Mouse (Mus musculus): Measurements from ENCODE around the gene Ltk. TPM values are rescaled to one million over a fixed set of nuclear protein-coding genes. Genes with fewer than 3 reads are reported as not detected.

Ltk gene
- total RNA-seq (2021) = 10 to 100 TPM; 13.7 to 14.3 TPM
- long read RNA-seq, experiment 1, partial matches to known transcripts = 3 of 14 reads
- long read RNA-seq, experiment 1, other reads (novel, unspliced or antisense) = 10 of 14 reads
- long read RNA-seq, experiment 2, partial matches to known transcripts = 8 of 22 reads
- long read RNA-seq, experiment 2, other reads (novel, unspliced or antisense) = 13 of 22 reads

DNA sequence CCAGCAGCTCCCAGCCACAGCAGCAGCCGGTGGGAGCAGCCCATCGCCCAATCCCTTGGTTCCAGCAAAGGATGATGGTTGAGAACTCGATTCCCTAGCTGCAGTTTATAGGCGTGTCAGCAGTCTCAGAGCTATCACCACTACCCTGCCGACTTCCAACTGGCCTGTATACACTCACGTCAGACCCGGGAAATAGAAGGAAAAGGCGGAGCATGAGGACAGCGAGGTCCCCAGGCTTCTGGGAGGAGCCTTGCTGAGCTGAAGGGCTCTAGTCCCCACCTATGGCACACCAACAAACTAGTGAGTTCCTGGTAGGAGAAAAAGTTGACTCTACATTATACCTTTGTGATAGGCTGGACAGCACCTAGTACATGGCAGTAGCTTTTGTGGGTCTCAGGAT, at the start of gene Ltk:
Gene Ltk, minus strand, starts transcription at position 181 of the 400 bp plus-strand sequence.
- Histone ChIP-seq H3K27ac (no peak within 1 kb of the TSS), H3K4me3 (no peak within 1 kb of the TSS)
- no peak for DNase-seq (ENCODE audit: low spot score in 2 of 2)
- no peak for TF ChIP-seq CTCF (conservative IDR thresholded peaks at IDR 0.05)

DNA sequence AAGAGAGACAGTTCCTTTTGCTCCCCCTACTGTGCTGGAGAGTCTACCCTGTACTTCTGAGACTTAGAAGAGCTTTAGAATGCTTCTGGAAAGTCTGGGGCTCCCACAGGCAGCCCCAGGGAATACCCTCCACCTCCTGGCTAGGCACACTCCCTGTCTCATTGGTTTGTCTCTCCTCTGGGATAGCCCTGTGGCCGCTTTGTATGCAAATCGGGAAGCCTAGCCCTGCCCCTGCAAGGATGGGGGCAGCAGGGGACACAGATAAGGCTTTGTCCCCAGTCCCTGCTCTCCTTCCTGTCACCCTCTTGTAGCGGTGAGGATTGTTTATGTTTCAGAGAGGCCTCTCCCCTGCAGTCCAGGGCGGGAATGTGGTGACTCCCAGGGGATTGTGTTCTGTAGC, 48.6 kb upstream of the Ltk start:
- peak overlapping the region; percentile 59; the same call in 1 of the 2 replicates for H3K27ac ChIP-seq
- TF ChIP-seq CTCF (conservative IDR thresholded peaks at IDR 0.05) = no peak
- H3K4me3 ChIP-seq = no peak overlapping the region
- no peak for DNase-seq (ENCODE audit: low spot score in 2 of 2)

DNA sequence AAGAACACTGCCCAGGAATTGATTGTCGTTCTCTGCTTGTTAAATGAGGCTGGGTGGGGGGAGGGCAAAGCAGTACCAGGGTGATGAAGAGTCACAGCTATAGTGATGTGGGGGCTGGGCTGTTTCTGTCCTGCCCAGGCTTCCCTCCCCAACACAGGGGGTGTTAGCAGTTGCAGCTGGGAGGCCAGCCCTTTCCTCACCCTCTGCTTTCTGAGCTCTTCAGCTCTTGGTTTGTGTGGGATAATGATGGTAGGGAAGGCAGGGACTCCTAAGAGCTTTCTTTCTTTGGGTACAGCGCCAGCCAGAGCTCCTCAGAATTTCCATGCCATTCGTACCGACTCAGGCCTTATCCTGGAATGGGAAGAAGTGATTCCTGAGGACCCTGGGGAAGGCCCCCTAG, 48.2 kb upstream of the Ltk start:
- no peak for TF ChIP-seq CTCF (conservative IDR thresholded peaks at IDR 0.05)
- peak overlapping the region; percentile 59; the same call in 1 of the 2 replicates for H3K27ac ChIP-seq

DNA sequence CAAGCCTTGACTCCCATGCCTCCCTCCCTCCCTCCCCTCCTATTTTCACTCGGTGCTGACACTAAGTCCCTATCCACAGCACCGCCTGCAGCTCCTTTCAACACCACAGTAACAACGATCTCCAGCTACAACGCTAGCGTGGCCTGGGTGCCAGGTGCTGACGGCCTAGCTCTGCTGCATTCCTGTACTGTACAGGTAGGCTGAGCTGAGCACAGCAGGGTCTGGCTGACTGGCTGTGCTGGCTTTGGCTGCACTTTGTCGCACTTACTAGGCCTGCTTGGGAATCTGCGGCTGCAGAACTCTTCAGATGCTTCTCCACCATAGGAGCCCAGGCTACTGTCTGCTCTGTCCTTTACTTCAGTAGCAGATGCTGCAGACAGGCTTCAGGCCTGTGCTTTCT, 45.3 kb upstream of the Ltk start:
- Histone ChIP-seq H3K4me3 (no peak overlapping the region), H3K27ac (peak overlapping the region; percentile 55; the same call in 1 of the 2 replicates)
- DNase-seq (ENCODE audit: low spot score in 2 of 2) = no peak
- no peak for TF ChIP-seq CTCF (conservative IDR thresholded peaks at IDR 0.05)

More for the DNA sequence above, 48.2 kb upstream of the Ltk start:
- H3K4me3 ChIP-seq = no peak overlapping the region
- no peak for DNase-seq (ENCODE audit: low spot score in 2 of 2)

DNA sequence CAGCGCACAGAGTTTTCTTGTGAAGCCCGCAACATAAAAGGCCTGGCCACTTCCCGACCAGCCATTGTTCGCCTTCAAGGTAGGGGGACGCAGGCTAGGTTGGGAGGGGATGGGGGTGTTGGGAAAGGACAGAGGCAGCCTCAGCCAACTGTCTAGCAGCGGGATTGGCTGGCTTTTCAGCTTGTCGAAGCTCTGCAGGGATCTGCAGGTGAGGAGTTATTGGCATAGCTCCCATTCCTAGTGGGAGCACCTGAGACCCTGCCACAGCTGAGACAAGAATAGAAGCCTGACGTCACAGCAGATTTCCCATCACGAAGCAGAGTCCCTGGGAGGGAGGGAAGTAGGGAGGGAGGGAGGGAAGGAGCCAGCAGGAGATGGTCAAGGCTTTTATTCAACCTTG, 44.5 kb upstream of the Ltk start:
- no peak for TF ChIP-seq CTCF (conservative IDR thresholded peaks at IDR 0.05)
- H3K4me3 ChIP-seq = no peak overlapping the region
- no peak for DNase-seq (ENCODE audit: low spot score in 2 of 2)
- peak overlapping the region; percentile 82; the same call in 1 of the 2 replicates for H3K27ac ChIP-seq

DNA sequence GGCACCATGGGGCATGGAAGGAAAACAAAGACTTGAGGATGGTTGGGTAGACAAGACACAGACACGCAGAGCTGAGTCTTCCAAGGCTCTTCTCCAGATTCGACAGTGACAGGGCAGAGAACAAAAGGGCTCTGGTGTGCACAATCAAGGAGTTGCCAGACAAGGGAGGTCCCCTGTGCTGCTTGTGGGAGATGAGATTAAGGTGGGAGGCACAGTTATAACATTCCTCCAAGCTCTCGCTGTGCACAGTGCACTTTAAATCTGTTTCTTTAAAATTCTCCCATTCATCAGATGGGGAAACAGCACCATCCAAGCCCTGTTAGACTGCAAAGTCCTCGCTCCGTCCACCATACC, 44.0 kb upstream of the Ltk start:
- DNase-seq (ENCODE audit: low spot score in 2 of 2) = no peak
- Histone ChIP-seq H3K27ac (peak overlapping the region; percentile 82), H3K4me3 (no peak overlapping the region)
- TF ChIP-seq CTCF (conservative IDR thresholded peaks at IDR 0.05) = no peak

DNA sequence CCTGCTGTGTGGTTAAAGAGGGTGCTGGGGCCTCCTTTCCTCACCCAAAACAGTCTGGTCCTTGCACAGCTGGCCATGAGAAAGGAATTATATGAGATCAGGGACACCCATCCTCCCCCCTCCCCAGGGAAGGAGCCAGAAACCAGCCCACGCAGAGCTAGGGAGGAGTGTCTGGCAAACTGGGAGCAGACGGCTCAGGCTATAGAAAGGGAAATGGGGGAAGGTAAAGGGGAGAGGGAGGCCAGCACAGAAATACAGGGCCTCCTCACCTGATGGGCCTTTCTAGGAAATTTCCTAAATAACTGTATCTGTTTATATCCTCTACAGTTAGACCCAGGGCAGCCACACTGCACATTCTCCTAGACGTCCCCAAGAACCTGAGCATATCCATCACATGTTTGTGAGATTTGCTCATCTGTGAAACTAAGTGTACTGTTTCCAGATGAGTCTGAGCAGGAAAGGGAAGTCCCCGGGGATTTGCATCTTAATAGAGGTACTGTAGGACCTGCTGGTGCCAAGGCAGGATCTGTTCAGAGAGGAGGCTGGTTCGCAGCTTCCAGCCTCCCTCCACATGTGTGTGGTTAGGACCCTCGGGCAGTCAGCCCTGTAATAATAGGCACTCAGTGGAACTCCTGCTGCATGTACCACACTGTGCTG, 43.5 kb upstream of the Ltk start:
- Histone ChIP-seq H3K27ac (peak overlapping the region; percentile 82), H3K4me3 (no peak overlapping the region; the same call in 1 of the 2 replicates)
- TF ChIP-seq CTCF (conservative IDR thresholded peaks at IDR 0.05) = no peak
- DNase-seq (ENCODE audit: low spot score in 2 of 2) = no peak

DNA sequence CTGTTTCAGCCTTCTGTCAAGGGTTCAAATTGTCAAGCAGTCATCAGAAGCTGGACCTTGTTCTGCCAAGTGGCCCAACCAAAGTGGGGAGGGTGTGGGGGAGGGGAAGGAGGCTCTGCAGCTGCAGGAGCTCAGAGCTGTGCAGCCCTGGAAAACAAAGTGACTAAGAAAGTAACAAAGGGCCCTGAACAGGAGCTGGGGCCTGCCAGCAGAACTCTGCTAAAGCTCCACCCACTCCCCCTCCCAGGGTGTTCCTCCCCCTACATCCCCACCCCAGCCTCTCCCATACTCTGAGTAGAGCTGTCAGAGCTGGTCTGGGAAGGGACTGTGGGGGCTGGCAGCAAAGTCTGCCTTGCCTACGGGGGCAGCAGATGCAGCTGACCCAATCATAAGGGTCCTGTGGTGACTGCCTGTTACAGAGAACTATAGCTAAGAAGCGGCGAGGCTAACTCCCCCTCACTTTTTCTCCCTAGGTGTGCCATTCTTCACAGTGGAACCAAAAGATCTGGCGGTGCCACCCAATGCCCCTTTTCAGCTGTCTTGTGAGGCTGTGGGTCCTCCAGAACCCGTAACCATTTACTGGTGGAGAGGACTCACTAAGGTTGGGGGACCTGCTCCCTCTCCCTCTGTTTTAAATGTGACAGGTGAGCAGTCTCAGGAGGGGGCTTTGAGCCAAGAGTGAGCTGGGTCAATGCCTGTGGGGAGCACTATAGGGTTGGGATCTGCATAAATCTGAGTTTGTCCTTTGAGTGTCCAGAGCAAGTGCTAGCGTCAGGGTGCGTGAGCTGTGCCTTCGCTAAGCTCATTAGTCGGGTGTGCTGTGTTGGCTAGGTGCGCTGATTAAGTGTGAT, 42.8 kb upstream of the Ltk start:
- DNase-seq (ENCODE audit: low spot score in 2 of 2) = peak in 1 of 2 experiments; percentile 55
- no peak overlapping the region; the same call in 1 of the 2 replicates for H3K4me3 ChIP-seq
- H3K27ac ChIP-seq = peak overlapping the region; percentile 82
- no peak for TF ChIP-seq CTCF (conservative IDR thresholded peaks at IDR 0.05)

DNA sequence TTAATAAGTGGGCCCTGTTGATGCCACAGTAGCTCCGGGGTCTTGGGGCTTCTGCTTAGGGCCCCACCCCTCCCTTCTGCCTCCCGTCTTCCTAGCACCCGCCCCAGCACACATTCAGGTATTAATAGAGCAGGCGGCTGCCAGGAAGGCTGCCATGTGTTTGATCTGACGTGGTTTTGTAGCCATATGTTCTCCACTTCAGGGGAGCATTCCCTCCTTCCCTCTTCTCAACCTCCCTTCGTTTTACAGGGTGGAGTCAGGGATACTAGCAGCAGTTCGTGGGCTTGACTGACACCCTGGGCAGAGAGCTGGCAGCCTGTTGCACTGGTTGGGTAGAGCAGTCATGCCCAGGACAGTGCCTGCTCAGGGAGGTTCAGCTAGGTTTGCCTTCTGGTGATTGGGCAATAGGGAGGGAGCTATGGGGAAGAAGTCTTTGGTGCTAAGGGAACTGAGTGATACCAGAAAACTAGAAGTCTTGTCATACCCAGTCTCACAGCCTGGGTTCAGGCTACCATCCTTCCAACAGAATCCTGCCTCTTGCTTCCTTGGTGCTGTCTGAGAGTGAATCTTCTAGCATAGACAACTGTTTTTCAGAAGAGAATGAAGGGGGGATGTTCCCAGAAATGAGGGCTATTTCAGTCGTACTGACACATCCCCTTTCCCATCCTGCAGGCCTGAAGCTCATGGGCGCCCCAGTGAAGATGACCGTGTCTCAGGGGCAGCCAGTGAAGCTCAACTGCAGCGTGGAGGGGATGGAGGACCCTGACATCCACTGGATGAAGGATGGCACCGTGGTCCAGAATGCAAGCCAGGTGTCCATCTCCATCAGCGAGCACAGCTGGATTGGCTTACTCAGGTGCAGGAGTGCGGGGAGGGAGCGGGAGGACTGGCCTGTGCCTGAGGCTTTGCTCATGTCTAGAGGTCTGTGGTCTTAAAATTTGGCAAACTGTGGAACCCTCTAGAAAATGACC, 40.9 kb upstream of the Ltk start:
- Histone ChIP-seq H3K4me3 (peak overlapping the region; percentile 73), H3K27ac (peak overlapping the region; percentile 90)
- DNase-seq (ENCODE audit: low spot score in 2 of 2) = peak in 1 of 2 experiments; percentile 61
- TF ChIP-seq CTCF (conservative IDR thresholded peaks at IDR 0.05) = no peak

DNA sequence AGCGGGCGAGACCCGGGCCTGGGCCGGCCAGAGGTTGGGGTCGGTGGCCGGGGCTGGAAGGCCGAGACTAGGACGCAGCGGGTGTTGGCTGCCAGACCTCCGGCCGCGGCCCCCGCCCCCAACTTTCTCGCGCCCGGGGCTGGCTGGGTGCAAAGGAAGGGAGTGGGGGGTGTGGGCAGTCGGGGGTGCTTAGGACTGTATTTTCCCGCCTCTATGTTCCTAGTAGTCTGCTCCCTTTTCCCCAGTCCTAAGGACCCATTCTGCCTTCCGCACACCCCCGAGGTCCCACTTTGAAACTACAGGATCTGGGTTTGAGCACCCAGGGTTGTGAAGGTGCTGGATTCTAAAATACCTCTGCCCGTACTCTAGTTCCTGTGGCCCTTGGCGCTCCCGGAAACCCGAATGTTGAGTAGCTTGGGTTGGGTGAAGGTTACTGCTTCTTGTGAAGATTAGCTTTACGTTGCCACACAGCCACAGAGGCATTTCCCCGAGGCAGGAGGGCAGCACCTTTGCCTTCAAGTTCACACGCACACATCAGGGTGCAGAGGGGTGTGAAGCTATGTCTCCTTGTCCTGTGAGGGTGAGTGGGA, 39.8 kb upstream of the Ltk start:
- H3K4me3 ChIP-seq = peak overlapping the region; percentile 73
- no peak for TF ChIP-seq CTCF (conservative IDR thresholded peaks at IDR 0.05)
- peak overlapping the region; percentile 90 for H3K27ac ChIP-seq
- no peak for DNase-seq (ENCODE audit: low spot score in 2 of 2)

DNA sequence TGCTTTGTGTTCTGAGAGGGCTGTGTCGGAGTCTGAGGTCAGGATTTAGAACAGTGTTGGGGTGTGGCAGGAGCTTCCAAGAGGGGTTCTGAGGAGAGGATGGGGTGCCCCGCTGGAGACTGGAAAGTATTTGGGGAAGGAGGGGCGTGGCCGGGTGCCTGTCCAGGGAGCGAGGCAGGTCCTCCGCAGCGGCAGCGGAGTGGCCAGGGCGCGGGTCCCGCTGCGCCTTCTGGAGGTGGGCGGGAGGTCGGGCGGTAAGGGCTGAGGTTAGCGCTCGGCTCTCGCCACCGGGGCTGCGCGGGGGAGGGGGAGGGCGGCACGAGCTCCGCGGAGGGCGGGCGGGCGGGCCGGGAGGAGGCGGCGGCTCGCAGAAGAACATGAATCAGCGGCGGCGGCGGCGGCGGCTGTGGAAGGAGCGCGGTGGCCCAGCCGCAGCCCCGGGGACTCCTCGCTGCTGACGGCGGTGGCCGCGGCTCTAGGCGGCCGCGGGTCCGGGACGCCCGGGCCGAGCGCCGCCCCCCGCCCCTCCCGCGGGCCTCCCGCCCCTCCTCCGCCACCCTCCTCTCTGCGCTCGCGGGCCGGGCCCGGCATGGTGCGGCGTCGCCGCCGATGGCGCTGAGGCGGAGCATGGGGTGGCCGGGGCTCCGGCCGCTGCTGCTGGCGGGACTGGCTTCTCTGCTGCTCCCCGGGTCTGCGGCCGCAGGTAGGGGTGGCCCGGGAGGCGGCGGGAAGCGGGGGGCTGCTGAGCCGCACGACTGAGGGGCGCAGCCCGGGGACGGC, 39.1 kb upstream of the Ltk start:
- TF ChIP-seq CTCF (conservative IDR thresholded peaks at IDR 0.05) = no peak
- Histone ChIP-seq H3K27ac (peak overlapping the region; percentile 90), H3K4me3 (peak overlapping the region; percentile 73)
- DNase-seq (ENCODE audit: low spot score in 2 of 2) = no peak

All from layer of hippocampus, adult 2 months (tissue).